Mouse (Mus musculus) erythroblast, adult 5-6 weeks (primary cell): Measurements from ENCODE around the gene Reps2. TPM values are rescaled to one million over a fixed set of nuclear protein-coding genes. Genes with fewer than 3 reads are reported as not detected.

Source experiments
- ATAC-seq: replicated peaks from 2 replicates; pipeline ENCODE4 v1.8.0; 2016; ENCODE audit warnings: moderate number of reproducible peaks, mild to moderate bottlenecking, moderate TSS enrichment, inconsistent platforms; ENCODE audit not compliant: poor library complexity, low FRiP score, severe bottlenecking
- total RNA-seq, 2 experiments: library from RNA; stranded (forward) in 1 of 2; stranded (reverse) in 1 of 2; fragments of 150-400 nt in 1 of 2; fragments of 200-764, 138-1000 nt in 1 of 2; gene quantifications; 2 replicates each; pipeline versions ENCODE4 v1.2.3 to v1.2.4; 2015 to 2017; ENCODE audit warnings: low replicate concordance in 2 of 2

Reps2 gene
- total RNA-seq, 2 experiments from 2014 or later: 2.5 TPM

DNA sequence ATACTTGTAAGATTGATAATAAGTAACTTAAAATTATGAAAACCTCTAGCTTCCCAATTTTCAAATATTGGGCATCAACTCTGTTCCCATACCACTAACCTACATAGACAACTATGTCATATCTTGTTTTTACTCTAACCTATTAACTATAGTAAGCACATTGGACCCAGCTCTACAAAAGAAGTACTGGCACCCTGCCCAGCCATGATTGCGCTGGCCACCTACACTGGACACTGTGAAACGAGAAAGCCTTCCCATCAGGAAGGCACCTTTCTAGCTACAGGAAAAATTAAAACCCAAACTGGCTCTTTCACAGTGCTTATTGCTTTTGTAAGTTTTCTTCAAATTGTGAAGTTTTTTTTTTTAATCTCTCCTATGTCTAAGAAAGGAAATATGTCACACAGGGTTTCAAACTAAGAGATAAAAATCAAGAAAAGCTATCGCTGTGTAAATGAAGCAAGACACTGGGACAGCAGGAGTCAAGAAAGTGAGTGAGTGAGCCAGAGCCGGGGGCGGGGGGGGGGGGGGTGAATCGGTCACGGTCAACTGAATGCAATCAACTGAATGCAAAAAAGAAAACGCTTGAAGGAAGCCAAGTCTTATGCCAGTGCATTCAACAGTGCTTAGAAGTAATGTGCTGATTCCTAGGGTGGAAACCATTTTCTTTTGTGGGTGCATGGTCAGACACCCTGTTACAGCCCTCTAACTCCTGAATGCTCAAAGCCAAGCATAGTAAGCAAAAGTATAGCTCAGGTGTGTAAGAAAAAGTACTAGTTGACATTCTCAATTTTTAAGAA, 52.2 kb downstream of the Reps2 start:
- ATAC-seq: no peak

DNA sequence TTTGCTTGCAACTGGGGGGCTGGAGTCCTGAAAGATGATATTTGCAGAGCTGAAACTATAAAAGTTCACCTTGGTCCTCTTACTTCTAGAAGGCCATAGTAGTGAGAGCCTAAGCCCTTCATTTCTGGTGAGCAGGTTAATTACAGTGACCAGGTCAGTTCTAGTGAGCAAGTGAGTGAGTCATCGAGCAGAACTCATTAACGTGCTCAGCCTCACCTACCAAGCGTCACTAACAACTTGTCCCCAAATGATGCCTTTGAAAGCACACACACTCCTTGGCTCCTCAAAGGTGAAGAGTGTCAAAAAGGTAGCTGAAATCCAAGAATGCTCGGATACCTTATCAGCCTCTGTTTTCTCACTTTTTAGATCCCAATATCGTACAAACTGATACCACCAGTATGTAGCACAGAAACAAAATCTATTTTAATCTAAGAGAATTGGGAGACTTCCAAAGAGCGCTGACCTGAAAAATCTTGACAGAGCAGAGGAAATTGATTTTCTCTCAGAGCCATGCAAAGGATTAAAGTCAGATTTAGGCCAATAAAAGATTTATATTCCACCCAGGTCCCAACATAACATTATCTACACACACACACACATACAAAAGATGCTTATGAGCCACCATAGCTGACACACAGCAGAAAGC, 53.2 kb downstream of the Reps2 start:
- ATAC-seq: no peak

DNA sequence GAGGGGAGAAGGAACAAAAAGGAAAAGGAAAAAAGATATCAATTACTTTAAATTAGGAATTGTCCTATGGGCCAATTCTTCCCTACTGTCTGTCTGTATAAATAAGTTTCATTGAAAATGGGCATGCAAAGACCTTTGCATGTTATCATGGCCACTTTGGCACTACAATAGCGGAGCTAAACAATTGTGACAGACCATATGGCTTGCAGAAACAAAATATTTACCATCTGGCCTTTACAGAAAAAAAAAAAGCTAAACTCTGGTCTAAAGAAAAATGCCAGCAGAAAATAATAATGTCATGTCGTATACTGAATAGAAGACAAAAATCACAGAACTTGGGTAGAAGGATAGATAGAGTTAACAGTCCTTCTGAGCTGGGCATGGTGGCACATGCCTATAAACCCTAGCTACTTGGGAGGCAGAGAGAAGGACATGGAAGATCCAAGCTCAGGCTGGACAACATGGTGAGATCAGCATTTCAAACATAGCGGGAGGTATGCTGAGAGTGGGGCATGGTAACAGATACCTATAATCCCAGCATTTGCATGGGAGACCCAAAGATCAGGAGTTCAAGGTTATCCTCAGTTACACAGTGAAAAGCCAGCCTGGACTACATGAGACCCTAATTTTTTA, 54.2 kb downstream of the Reps2 start:
- no peak for ATAC-seq

DNA sequence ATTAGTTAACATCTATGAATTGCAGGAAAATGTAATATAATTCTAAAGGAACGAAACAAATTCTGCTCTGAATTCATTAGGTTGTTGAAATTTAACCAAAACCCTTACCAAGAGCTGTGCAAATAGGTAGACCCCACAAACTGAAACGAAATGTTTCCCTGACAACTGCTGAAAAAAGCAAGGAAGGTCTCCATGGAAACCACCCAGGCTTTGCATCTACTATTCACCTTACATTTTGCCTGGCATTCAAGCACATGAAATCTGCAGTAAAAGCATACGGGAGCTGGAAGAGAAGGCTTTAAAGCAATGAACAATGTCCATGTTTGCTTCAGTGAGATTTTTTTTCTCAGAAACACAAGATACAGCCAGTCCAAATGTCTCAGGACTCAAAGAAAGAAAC, 59.1 kb downstream of the Reps2 start:
- no peak for ATAC-seq

DNA sequence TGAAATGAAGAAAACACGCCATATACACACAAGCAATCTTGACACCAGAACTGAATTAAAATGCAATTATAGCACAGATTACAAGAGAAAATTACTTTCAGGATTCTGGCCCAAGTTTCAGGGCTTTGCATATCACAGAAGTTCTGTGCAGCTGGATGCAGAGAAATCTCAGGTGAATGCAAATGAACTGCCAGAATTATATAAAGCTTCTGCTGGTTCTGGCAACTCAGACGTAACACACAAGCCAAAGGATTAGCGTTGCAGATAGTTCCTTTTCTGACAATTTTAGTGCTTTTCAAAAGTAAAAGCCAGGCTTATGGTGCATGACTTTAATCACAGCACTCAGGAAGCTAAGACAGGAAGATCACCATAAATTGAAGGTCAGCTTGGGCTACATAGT, 62.9 kb downstream of the Reps2 start:
- no peak for ATAC-seq

DNA sequence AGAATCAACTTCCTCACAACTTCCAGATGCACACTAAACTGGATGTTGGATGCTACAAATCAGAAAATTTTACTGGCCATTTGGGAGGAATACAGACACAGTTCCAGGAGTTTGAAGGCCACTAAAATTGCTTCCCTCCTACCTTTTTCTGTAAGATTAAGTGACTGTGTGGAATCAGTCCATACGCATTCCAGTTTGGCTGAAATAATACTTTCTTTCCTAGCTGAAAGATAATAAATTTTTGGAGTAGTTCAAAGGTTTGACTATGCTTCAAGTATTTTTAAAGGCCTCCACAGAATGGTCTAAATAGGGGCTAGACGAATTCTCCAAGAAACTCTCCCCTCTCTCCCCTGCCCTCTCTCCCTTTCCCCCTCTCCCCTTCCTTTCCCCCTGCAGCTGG, 75.0 kb downstream of the Reps2 start:
- no peak for ATAC-seq

DNA sequence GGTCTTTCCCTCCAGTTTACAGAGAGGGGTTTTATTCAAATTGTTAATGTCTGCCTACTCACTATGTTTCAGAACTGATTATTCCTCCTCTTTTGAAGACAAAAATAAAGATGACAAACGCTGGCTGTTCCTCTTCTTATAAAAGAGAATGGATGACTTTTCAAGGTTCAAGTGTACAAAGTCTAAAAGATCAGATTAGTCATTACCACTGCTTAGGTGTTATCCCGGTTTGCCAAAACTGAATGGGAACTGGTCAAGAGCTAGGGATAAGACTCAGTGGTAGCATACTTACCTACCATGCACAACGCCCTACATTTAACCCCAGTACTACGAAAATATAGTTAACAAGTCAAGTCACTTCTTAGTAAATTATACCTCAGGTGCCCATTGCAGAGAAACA, 77.9 kb downstream of the Reps2 start:
- no peak for ATAC-seq

DNA sequence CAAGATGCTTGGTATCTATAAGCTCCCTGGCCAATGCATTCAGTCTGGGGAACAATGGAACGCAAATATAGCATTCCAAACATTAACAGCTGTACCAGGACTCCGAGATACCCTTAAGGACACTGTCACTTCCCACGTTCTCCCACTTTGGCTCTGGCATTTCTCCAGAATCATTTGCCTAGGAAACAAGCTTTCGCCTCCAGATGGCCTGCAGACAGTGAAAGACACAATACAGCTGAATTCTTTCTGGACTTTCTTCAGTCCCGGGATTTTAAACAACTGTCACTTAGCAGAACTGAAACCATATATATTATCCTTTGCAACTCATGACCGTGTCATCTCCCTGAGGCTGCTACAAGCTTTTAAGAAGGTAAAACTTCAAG, 87.0 kb downstream of the Reps2 start:
- ATAC-seq: no peak

DNA sequence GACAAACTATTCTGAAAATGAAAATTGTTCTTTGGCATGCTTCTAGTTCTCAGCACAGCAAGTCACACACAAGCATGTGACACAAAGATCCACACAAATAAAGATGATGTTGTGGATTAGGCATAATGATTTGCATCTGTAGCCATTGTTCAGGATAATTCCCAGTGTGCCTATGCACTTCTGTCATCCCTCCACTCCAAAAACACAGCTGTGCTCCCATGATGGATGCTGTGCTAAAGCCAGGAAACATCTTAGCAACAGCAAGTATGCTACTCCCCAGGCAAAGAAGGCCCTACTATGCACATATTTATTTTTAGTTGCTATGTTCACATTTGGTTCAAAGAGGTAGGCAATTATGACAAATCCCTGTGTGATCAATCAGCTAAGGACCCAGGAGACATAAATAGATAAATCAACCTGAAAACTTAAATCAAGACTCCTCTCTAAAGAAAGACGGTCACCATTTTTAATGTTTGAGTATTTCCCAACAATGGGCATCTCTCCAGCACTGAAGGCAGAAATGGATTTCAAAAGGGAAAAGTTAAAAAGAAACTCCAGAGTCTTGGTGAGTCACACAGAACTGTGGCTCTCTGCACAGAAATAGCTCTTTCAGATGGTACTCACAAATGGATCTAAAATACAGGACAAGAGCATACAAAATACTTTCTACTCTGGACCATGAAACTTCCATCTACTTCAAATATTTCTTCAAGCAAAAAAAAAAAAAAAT, 87.6 kb downstream of the Reps2 start:
- no peak for ATAC-seq

DNA sequence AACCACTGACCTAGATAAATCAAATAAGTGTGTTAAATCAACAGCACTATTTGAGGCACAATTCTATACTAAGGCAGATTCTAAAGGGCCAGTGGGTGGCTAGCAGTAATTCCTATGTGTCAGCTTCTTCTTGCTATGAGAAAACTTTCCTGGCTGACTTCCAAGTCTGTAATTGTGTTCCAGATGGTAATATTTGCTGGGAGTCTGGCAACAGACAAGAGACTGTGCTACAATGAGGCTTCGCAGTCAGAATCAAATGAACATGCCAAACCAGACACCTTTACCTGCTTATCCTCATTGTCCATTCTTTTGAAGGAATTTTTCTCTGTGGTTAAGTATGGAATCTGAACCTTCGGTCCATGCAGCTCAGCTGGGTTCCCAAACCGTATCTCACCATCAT, 88.9 kb downstream of the Reps2 start:
- ATAC-seq: no peak

DNA sequence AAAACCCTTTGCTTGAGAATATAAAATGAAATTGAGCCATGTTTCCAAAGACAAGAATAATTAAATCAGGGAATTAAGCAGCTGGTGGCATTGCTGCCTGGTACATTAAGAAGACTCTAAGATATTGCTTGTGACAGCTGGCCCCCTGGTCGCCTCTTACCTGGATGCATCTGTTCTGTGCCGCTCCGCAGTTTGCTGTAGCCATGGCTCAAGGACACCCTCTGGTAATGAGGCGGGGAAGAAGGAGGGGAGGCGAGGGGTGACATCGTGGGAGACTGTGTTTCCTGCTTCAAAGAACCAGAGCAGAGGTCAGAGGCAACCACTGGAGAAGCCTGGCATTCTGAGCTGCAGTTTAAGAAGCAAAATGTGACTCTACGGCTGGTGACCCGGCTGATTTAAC, 91.1 kb downstream of the Reps2 start:
- no peak for ATAC-seq

DNA sequence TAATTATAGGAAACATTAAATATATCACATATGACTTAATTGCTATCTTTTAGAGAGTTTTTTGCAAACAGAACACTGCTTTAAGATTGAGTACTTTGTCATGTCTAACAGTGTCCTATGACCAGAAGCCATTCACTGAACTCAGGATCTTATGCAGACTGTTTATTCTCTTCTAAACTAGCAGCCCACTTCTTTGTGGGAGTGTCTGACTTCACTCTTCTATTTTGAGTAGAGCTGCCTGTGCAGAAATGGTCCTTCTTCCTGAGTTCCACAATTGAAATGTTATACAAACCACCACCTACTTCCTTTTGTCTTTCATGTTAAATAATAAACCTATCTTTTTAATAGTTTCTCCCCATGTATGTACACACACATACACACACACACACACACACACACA, 98.4 kb downstream of the Reps2 start:
- ATAC-seq: no peak

DNA sequence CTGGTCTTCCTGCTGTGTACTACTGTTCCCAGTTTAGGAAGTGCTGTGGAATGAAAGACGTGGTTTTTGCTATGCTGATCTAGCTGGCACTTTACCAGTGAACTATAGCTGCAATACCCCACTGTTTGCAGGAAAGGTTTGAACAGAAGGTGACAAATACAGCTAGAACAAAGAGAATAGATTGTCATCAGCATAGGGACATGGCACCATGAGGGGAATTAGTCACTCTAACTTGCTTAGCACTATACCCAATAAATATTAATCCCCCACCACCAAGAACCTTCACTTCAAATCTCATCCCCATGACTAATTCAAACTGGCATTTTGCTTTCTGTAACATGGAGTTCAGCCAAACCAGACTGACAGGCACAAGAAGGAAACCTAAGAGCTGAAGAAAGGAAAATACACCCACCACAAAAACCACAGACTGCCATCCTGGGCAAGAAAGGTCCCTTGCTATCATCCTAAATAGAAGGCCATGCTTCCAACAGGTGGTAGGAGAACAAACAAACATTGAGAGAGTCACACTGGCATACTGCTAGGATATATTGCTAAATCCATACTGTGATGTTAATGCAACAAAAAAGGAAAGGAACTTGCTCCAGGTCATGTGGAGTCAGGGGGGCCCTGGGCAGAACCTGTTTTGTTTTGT, 100.7 kb downstream of the Reps2 start:
- no peak for ATAC-seq

DNA sequence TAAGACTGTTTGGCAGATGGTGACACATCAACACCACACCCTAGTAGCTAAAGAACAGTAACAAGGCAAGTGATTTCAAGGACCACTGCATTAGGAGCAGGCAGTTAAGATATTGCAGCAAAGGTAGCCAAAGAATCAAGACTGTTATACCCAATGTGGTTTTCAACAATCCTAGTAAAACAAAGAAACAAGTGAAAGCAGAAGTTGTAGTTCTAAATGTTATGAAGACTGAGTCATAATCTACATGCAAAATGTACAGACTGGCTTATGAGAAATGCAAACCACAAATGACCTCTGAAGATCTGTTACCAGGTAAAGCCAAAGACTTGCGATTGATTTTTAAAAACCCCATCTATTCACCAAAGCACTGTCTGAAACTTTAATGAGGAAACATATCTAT, 101.5 kb downstream of the Reps2 start:
- no peak for ATAC-seq

DNA sequence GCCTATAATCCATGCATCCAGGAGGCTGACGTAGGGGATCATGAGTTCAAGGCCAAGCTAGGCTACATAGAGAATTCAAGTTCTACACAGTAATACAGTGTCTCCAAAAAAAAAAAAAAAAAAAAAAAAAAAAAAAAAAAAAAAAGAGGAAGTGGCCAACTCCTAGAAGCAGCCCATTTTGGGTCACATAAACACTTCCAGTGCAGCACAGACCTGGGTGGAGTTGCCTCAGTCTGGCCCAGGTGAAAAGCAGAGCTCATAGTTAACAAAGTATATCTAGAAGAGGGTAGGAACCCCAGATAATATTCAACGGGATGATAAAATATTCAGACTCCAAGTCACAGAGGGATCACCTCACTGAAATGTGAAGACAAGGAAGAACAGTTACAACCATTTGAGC, 112.4 kb downstream of the Reps2 start:
- ATAC-seq: no peak

DNA sequence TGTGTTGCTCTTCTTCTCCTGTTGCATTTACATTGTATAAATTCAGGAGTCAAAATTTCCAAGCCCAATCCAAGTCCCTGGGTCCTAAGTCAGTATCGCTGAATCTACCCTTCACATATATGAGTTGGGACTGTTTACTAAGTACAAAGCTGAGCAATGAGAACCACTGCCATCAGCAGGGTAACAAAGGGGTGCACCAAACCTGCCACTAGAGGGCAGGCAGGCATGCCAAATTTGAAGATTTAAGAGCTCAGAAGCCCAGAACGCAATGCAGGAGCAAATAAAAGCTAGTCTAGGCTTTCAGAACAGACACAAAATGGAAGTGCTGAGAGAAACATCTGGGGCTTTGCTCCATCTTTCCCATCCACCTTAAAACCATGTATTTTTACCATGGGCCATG, 116.2 kb downstream of the Reps2 start:
- ATAC-seq: no peak; the same call in 1 of the 2 replicates

DNA sequence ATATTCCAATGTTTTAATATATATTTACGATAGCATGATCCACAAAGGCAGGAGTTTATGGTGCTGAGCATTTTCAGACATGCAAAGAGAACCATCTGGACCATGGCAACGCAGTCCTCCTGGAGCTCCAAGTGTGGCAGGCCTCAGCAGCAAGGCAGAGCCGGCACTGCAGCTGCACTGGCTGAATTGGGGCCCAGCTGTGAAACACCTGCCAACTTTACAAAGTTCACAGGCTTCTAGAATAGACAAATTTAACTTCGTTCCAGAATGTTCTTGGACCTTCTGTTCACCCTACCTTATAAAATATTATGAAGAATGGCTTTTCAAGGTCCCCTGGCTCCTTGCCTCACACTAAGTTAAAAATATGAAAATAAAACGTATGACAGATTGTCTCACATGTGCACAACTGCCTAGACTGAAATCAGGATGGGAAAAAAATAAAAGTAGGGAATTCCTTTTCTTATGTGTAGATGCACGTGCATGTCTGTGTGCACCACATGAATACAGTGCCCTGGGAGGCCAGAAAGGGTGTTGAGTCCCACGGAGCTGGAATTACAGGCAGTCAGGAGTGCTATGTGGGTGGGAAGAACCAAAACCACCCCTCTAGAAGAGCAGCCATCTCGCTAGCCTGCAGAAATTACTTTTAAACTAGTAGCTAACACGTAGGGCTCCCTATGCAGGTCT, 121.5 kb downstream of the Reps2 start:
- no peak for ATAC-seq

DNA sequence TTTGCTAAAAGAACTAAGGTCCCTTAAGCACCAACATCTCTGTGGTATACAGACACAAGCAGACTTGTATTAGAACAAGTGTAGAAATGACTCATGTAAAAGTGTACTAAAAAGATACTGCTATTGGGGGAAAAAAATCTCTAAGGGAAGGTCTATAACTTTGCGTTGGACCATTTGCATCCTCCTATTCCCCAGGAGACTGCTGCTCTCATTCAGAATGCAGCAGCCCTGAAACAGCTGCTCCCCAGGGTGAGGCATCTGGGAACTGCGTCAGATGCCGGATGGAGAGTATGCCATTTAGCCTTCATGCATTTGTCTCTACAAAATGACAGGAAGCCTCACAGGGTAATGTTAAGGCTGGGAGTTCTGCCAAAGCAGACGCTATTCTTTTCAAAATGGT, 122.3 kb downstream of the Reps2 start:
- no peak for ATAC-seq

DNA sequence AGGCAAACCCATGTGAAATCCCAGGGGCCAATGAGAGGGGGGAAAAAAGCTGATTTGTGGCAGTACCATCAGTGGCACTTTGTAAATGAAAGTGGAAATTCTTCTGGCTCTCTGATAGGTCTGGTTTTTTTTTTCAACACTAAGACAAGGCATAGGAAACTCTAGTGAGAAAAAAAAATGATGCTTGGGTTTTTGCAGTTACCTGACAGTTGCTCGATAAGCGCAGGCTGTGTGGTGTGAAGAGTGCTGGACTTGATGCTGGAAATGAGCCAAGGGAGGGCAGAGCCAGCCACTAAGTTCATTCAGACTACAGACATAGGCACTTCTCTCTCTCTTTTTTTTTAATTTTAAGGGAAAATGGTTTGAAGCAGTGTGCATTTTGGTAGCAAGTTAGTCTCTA, 123.1 kb downstream of the Reps2 start:
- peak; percentile 70; the same call in 1 of the 2 replicates for ATAC-seq
